Mouse (Mus musculus) lung, embryonic 16.5 days (tissue): ENCODE data around the gene Eif5a. TPM values are rescaled to one million over a fixed set of nuclear protein-coding genes. Genes with fewer than 3 reads are reported as not detected.
"Not testable (repeated sequence)": the region's sequence is repeated elsewhere in the genome, so short reads cannot be mapped to it uniquely, and the experiment has no call there.

Source experiments
- ATAC-seq: fragments of 200-750 bp; cut with Nextera tagmentation; 2 replicates; pipeline ENCODE4 v1.8.0; 2017; ENCODE audit warnings: low read depth, mild to moderate bottlenecking, moderate library complexity
- H3K27ac ChIP-seq: fragments of 300-500 bp; sonication (generic); 2 replicates; pipeline ENCODE4 v1.5.1; 2014; ENCODE audit warnings: mild to moderate bottlenecking, control low read depth, low read length
- H3K27me3 ChIP-seq: fragments of 300-500 bp; sonication (generic); 2 replicates; pipeline ENCODE4 v1.6.1; 2014; ENCODE audit warnings: low read depth, low read length, mixed read lengths; ENCODE audit not compliant: control insufficient read depth, insufficient read depth
- H3K36me3 ChIP-seq: fragments of 300-500 bp; sonication (generic); 2 replicates; pipeline ENCODE4 v1.6.1; 2014; ENCODE audit warnings: low read length; ENCODE audit not compliant: control insufficient read depth, insufficient read depth
- H3K4me1 ChIP-seq: fragments of 300-500 bp; sonication (generic); replicated peaks from 2 replicates; pipeline ENCODE4 v1.6.1; 2014; ENCODE audit warnings: low read length, mixed read lengths; ENCODE audit not compliant: control insufficient read depth, insufficient read depth
- H3K4me2 ChIP-seq: fragments of 300-500 bp; sonication (generic); 2 replicates; pipeline ENCODE4 v1.6.1; 2014; ENCODE audit warnings: low read depth, low read length, control low read depth
- H3K4me3 ChIP-seq: fragments of 300-500 bp; sonication (generic); 2 replicates; pipeline ENCODE4 v1.5.1; 2014; ENCODE audit warnings: mild to moderate bottlenecking, low read length, control low read depth
- H3K9ac ChIP-seq: fragments of 300-500 bp; sonication (generic); 2 replicates; pipeline ENCODE4 v1.6.1; 2014; ENCODE audit warnings: low read length, control low read depth
- H3K9me3 ChIP-seq: fragments of 300-500 bp; sonication (generic); 2 replicates; pipeline ENCODE4 v1.6.1; 2016; ENCODE audit warnings: low read length; ENCODE audit not compliant: control insufficient read depth
- WGBS: fragments of 180-500 bp; shearing (Covaris S2); extraction: QIAGEN DNeasy Blood & Tissue Kit; methylation state at CpG from one replicate; pipeline ENCODE4 v1.1.7; 2014; 5-methylcytosine and 5-hydroxymethylcytosine counted together
- polyA plus RNA-seq: library from polyadenylated mRNA; unstranded; fragments of >200 nt; fragmentation: Nextera tagmentation; extraction: Ambion mirVana; gene quantifications from 2 replicates; pipeline ENCODE4 v1.2.1, GENCODE M21; 2015

Eif5a gene
- polyA plus RNA-seq, 1 experiment from 2014 or later = 1,410 TPM

- WGBS = 30% methylated on average over 5 of the region's 5 CpGs
- Histone ChIP-seq H3K9me3 (no peaks in the 10 kb centered on the region), H3K4me3 (no peak overlapping the region), H3K9ac (no peak overlapping the region), H3K27ac (no peak overlapping the region), H3K4me2 (no peak overlapping the region), H3K27me3 (peaks cover 33% of the 10 kb centered on the region), H3K36me3 (no peaks in the 10 kb centered on the region), H3K4me1 (peaks cover 6% of the 10 kb centered on the region)
- no peak for ATAC-seq
These were observed 40.1 kb upstream of the Eif5a start for GRCm38 (mm10) chr11:69961841-69962240.

DNA sequence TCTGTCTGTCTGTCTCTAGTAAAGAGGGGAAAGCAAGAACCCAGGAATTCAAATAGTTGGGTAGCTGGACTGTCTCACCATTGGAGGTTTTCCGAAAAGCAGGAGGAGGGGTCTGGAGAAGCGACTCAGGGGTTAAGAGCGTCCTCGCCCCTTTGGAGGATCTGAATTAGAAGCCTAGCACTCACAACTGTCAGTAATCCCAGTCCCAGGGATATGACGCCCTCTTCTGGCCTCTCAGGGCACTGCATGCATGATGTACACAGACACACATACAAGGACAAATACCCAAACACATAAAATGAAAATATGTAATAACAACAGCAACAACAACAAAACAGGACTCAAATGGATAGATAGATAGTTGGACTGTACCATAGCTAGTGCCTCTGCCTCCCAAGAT, 38.9 kb upstream of the Eif5a start:
- no peaks in the 10 kb centered on the region for H3K9me3 ChIP-seq
- no peak overlapping the region for H3K4me2 ChIP-seq
- peaks cover 21% of the 10 kb centered on the region for H3K27me3 ChIP-seq
- WGBS = 40% methylated on average over 5 of the region's 5 CpGs
- no peak overlapping the region for H3K9ac ChIP-seq
- no peak for ATAC-seq
- no peak overlapping the region for H3K27ac ChIP-seq
- no peaks in the 10 kb centered on the region for H3K36me3 ChIP-seq
- H3K4me1 ChIP-seq = no peaks in the 10 kb centered on the region
- no peak overlapping the region for H3K4me3 ChIP-seq

GRCm38 (mm10) chr11:69956218-69956617, 34.5 kb upstream of the Eif5a start:
- Histone ChIP-seq H3K4me2 (no peak overlapping the region), H3K4me1 (no peaks in the 10 kb centered on the region), H3K9ac (no peak overlapping the region), H3K27me3 (no peaks in the 10 kb centered on the region), H3K4me3 (no peak overlapping the region), H3K9me3 (no peaks in the 10 kb centered on the region), H3K36me3 (no peaks in the 10 kb centered on the region), H3K27ac (no peak overlapping the region)
- WGBS = 76% methylated on average over 1 of the region's 1 CpGs
- no peak for ATAC-seq

- H3K36me3 ChIP-seq, ATAC-seq, H3K9ac ChIP-seq, H3K27ac ChIP-seq, H3K4me1 ChIP-seq, H3K4me2 ChIP-seq, H3K4me3 ChIP-seq, H3K9me3 ChIP-seq, H3K27me3 ChIP-seq: not testable (repeated sequence)
- WGBS = 68% methylated on average over 4 of the region's 4 CpGs
These were observed 33.9 kb upstream of the Eif5a start for GRCm38 (mm10) chr11:69955618-69956017.

DNA sequence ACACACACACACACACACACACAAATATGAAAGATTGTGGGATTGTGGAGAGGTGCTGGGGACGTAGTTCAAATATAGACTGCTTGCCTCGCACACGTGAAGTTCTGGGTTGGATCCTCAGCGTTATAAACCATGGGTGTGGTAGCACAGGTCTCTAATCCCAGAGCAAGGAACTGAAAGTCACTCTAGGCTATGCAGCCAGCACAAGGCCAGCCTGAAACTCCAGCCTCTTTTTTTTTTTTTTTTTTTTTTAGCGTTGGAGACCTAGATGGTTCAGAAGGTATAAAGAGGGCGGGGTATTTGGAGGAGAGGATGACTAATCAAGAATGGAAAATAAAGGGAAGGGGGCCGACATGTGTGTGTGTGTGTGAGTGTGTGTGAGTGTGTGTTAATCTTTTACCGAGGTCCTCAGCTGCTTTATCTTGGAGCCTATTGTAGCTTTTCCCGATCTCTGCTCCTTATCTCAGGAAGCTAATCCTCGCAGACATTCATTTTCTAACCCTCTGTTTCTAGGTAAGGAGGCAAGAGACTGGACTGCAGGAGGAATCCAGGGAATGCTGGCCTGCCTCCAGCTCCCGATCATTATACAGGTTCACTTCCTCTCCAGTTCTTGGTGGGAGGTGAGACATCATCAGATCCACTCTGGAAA, 31.6 kb upstream of the Eif5a start:
- Histone ChIP-seq H3K9me3 (no peaks in the 10 kb centered on the region), H3K4me3 (no peak overlapping the region), H3K27me3 (no peaks in the 10 kb centered on the region), H3K36me3 (no peaks in the 10 kb centered on the region), H3K4me2 (no peak overlapping the region), H3K27ac (no peak overlapping the region), H3K4me1 (peaks cover 6% of the 10 kb centered on the region), H3K9ac (0 out of 2 replicates have a peak overlapping the region, but pooled peaks have one; percentile 8)
- WGBS = 31% methylated on average over 11 of the region's 11 CpGs
- no peak for ATAC-seq

DNA sequence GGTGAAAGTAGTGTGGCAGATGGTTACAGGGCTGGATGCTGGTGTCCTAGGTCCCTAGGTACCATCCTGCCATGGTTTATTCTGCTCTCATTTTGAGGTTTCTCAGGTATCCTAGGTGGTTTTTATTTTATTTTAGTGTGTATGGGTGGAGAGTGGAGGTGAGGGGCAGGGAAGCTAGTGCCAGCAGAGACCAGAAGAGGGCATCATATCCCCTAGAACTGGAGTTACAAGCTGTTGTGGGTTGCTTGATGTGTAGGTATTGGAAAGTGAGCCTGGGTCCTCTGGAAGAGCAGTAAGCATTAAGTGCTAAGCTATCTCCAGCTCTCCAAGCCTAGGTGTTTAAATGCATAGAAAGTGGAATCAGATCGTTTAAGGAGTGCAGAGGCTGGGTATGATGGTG, 30.5 kb upstream of the Eif5a start:
- WGBS = 36% methylated on average over 1 of the region's 1 CpGs
- Histone ChIP-seq H3K9me3 (no peaks in the 10 kb centered on the region), H3K4me2 (no peak overlapping the region), H3K36me3 (no peaks in the 10 kb centered on the region), H3K27me3 (no peaks in the 10 kb centered on the region), H3K4me3 (no peak overlapping the region), H3K9ac (no peak overlapping the region), H3K4me1 (peaks cover 16% of the 10 kb centered on the region), H3K27ac (no peak overlapping the region)
- no peak for ATAC-seq

GRCm38 (mm10) chr11:69950807-69951459, 29.2 kb upstream of the Eif5a start:
- Histone ChIP-seq H3K27ac (no peak overlapping the region), H3K4me1 (peaks cover 19% of the 10 kb centered on the region), H3K4me2 (no peak overlapping the region), H3K27me3 (no peaks in the 10 kb centered on the region), H3K4me3 (no peak overlapping the region), H3K9ac (no peak overlapping the region), H3K9me3 (no peaks in the 10 kb centered on the region), H3K36me3 (no peaks in the 10 kb centered on the region)
- WGBS = 39% methylated on average over 4 of the region's 4 CpGs
- no peak for ATAC-seq

DNA sequence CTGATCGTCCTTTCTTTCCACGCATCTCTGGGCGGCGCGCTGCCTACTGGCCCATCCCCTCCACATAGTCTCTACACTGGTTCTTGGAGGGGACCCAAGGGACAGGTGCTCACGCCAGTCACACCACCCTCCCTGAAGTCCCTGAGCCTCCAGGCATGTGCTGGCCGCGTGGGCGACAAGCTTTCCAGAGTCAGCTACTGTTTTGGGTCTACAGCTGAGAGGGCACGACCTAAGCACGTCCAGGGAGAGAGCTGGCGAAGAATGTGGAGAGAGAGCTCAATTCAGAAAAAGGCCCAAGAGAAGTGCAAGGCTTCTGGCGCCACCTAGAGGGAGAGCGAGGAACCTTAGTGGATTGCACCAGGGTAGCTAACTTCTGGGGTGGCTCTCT, 27.0 kb upstream of the Eif5a start:
- peak overlapping the region; percentile 61 for H3K4me3 ChIP-seq
- peaks cover 19% of the 10 kb centered on the region for H3K4me1 ChIP-seq
- peak overlapping the region; percentile 66 for H3K9ac ChIP-seq
- H3K9me3 ChIP-seq = no peaks in the 10 kb centered on the region
- under 1% methylated on average over 14 of the region's 14 CpGs for WGBS
- H3K36me3 ChIP-seq = 0 out of 2 replicates have a peak, but pooled peaks cover 2% of the 10 kb centered on the region
- peak; percentile 63 for ATAC-seq
- H3K27me3 ChIP-seq = no peaks in the 10 kb centered on the region
- H3K27ac ChIP-seq = peak overlapping the region; percentile 83
- peak overlapping the region; percentile 80 for H3K4me2 ChIP-seq

GRCm38 (mm10) chr11:69948066-69948762, 26.5 kb upstream of the Eif5a start, which contains the start of gene Slc2a4:
Gene Slc2a4, minus strand, starts transcription at chr11:69948188.
- Histone ChIP-seq H3K4me3 (peak within 1 kb of the TSS; percentile 61), H3K4me1 (peaks cover 19% of the 10 kb centered on the region), H3K27me3 (no peaks in the 10 kb centered on the region), H3K27ac (peak within 1 kb of the TSS; percentile 87), H3K4me2 (peak within 1 kb of the TSS; percentile 80), H3K9me3 (no peaks in the 10 kb centered on the region), H3K9ac (peak within 1 kb of the TSS; percentile 66), H3K36me3 (0 out of 2 replicates have a peak, but pooled peaks cover 2% of the 10 kb centered on the region)
- WGBS = under 1% methylated on average over 34 of the region's 34 CpGs
- peak; percentile 96 for ATAC-seq
